28 mouse cellular contexts compared by ENCODE assay signal in the genomic region with DNA sequence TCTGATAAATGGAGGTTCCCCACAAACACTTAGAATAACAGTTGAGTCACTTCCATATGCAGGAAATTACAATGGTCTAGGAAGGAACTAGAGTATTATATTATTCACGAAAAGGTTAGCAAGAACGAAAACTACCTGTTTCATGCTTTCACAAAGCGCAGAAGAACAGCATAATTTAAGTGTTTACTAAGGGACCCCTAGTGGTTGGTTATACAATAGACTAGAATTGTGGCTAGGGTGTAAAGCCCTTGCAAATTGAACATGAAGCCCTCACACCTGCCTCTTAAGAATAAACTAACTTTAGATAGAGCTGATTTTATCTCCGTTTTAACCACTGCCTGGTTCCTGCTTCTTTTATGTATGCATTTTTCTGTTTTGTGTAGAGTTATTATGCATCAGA. TPM values are rescaled to one million over a fixed set of nuclear protein-coding genes. Genes with fewer than 3 reads are reported as not detected.
DNase-seq lines count a peak whose midpoint lies in the region; ATAC-seq and TF ChIP-seq lines count a peak whose summit lies in the region.
"Had no signal": no experiment of that assay in that cellular context is flagged by ENCODE, and none has a peak within 500 bp of the region (broad histone marks: within the 10 kb centered on the region; RNA-seq: fewer than 3 reads in every experiment).

No protein-coding gene starts in this region.

- H3K9ac ChIP-seq in MEL (ENCODE audit: control insufficient read depth, low read depth, low read length, poor library complexity, severe bottlenecking), result no peak overlapping the region
- H3K9ac ChIP-seq in stomach, postnatal 0 days (ENCODE audit: low read length), result no peak overlapping the region
- H3K9ac ChIP-seq: heart, embryonic 15.5 days; liver, embryonic 13.5 days; lung, embryonic 15.5 days; midbrain, embryonic 15.5 days had no signal

- peak; percentile 8 for DNase-seq in cerebellum, adult 9-10 months
- no peak for DNase-seq in cerebellum, postnatal 36 days
- no peak for DNase-seq in left cerebral cortex, adult 2 months (ENCODE audit: extremely low spot score in 1 of 2, low spot score in 2 of 2)
- DNase-seq in left cerebral cortex, postnatal 10 days (ENCODE audit: extremely low spot score in 1 of 2, low spot score in 2 of 2), result no peak
- DNase-seq in MEL (ENCODE audit: low read depth, low spot score), result peak; percentile 3
- no peak for DNase-seq in stomach, postnatal 0 days (ENCODE audit: low spot score)
- no peak for DNase-seq in testis, postnatal 10 days (ENCODE audit: low spot score)
- DNase-seq: adrenal gland, postnatal 36 days; cerebellum, adult 11 months; cerebellum, postnatal 10 days; kidney, postnatal 14 days; liver, embryonic 13.5 days; right cerebral cortex, postnatal 4 days; thymus, adult 18-20 months; thymus, postnatal 36 days had no signal

- no peak for ATAC-seq in stomach, postnatal 0 days (ENCODE audit: low FRiP score, low TSS enrichment)
- ATAC-seq: CD4-positive, CD25-positive, alpha-beta regulatory T cell, adult 4 months; hindbrain, embryonic 16.5 days; intestine, postnatal 0 days; midbrain, embryonic 15.5 days had no signal

- H3K9me3 ChIP-seq in MEL (replicated peaks; ENCODE audit: insufficient read depth, low read length), result no peaks in the 10 kb centered on the region
- no peaks in the 10 kb centered on the region for H3K9me3 ChIP-seq in stomach, postnatal 0 days (ENCODE audit: control insufficient read depth, low read length)
- H3K9me3 ChIP-seq: heart, embryonic 15.5 days; lung, embryonic 15.5 days had no signal

- H3K4me1 ChIP-seq in MEL (ENCODE audit: control insufficient read depth in 1 of 2, insufficient read depth in 2 of 2, low read length in 2 of 2), result no peaks in the 10 kb centered on the region
- H3K4me1 ChIP-seq in stomach, postnatal 0 days (replicated peaks; ENCODE audit: control insufficient read depth, insufficient read depth), result no peaks in the 10 kb centered on the region
- H3K4me1 ChIP-seq: forebrain, embryonic 10.5 days; heart, embryonic 15.5 days; hindbrain, embryonic 10.5 days; liver, embryonic 13.5 days; lung, embryonic 15.5 days; midbrain, embryonic 15.5 days had no signal

- H3K4me2 ChIP-seq in stomach, postnatal 0 days (replicated peaks; ENCODE audit: low read depth), result no peak overlapping the region
- H3K4me2 ChIP-seq: heart, embryonic 15.5 days; liver, embryonic 13.5 days; lung, embryonic 15.5 days; midbrain, embryonic 15.5 days had no signal

- TF ChIP-seq RAD21 in MEL (IDR thresholded peaks at IDR 0.05; ENCODE audit: low read depth, low read length), result no peak

- H3K79me2 ChIP-seq in MEL (ENCODE audit: control insufficient read depth, insufficient read depth, low read length, poor library complexity), result no peaks in the 10 kb centered on the region

- no peak for TF ChIP-seq EP300 in MEL (IDR thresholded peaks at IDR 0.05; ENCODE audit: low read depth in 1 of 2, low read length in 2 of 2)
- no peak for TF ChIP-seq EP300 in stomach, postnatal 0 days (optimal IDR thresholded peaks at IDR 0.05)

- WGBS in stomach, postnatal 0 days, result 86% methylated on average over 4 of the region's 4 CpGs

- no peak overlapping the region for H3K4me3 ChIP-seq in left cerebral cortex, adult 2 months
- H3K4me3 ChIP-seq in MEL (ENCODE audit: control insufficient read depth in 1 of 2, insufficient read depth in 1 of 2, low read depth in 2 of 2, low read length in 2 of 2), result no peak overlapping the region
- H3K4me3 ChIP-seq in stomach, postnatal 0 days (ENCODE audit: low read depth, low read length), result no peak overlapping the region
- H3K4me3 ChIP-seq: forebrain, embryonic 10.5 days; heart, embryonic 15.5 days; hindbrain, embryonic 10.5 days; liver, embryonic 13.5 days; lung, embryonic 15.5 days; midbrain, embryonic 15.5 days had no signal

- no peaks in the 10 kb centered on the region for H3K27me3 ChIP-seq in MEL (ENCODE audit: control insufficient read depth in 1 of 2, insufficient read depth in 2 of 2, low read length in 2 of 2)
- H3K27me3 ChIP-seq in stomach, postnatal 0 days (ENCODE audit: control insufficient read depth, insufficient read depth, low read length), result no peaks in the 10 kb centered on the region
- H3K27me3 ChIP-seq: heart, embryonic 15.5 days; liver, embryonic 13.5 days; lung, embryonic 15.5 days; midbrain, embryonic 15.5 days had no signal

- no peak for TF ChIP-seq POLR2A in MEL (IDR thresholded peaks at IDR 0.05; ENCODE audit: control insufficient read depth in 1 of 2, insufficient read depth in 1 of 2, low read depth in 1 of 2, low read length in 2 of 2, poor library complexity in 1 of 2)

- peak; percentile 8 for TF ChIP-seq CTCF in left cerebral cortex, adult 2 months (IDR thresholded peaks at IDR 0.05)
- no peak; a peak in 1 of 6 replicates for TF ChIP-seq CTCF in MEL (IDR thresholded peaks at IDR 0.05 in 2 of 3, conservative IDR thresholded peaks at IDR 0.05 in 1 of 3; ENCODE audit: control insufficient read depth in 1 of 3, insufficient read depth in 1 of 3, low read depth in 2 of 3, low read length in 3 of 3, poor library complexity in 1 of 3, severe bottlenecking in 1 of 3)
- TF ChIP-seq CTCF in stomach, postnatal 0 days (IDR thresholded peaks at IDR 0.05; ENCODE audit: low read depth), result 0 out of 2 replicates have a peak, but pooled peaks have one; percentile 5

- intact Hi-C loops in left cerebral cortex, adult 2 months (cut with DNase I), result no loop called here
- intact Hi-C loops in left cerebral cortex, postnatal 10 days (cut with DNase I), result no loop called here

- no peaks in the 10 kb centered on the region for H3K36me3 ChIP-seq in MEL (ENCODE audit: control insufficient read depth in 1 of 2, insufficient read depth in 2 of 2, low read length in 2 of 2)
- no peaks in the 10 kb centered on the region for H3K36me3 ChIP-seq in stomach, postnatal 0 days (ENCODE audit: control insufficient read depth, insufficient read depth, low read length)
- H3K36me3 ChIP-seq: forebrain, embryonic 10.5 days; heart, embryonic 15.5 days; hindbrain, embryonic 10.5 days; liver, embryonic 13.5 days; lung, embryonic 15.5 days; midbrain, embryonic 15.5 days had no signal

- H3K27ac ChIP-seq in left cerebral cortex, adult 2 months, result no peak overlapping the region
- H3K27ac ChIP-seq in MEL (ENCODE audit: control insufficient read depth, low read depth, low read length), result no peak overlapping the region
- H3K27ac ChIP-seq in stomach, postnatal 0 days (replicated peaks), result no peak overlapping the region
- H3K27ac ChIP-seq: forebrain, embryonic 10.5 days; heart, embryonic 15.5 days; hindbrain, embryonic 10.5 days; liver, embryonic 13.5 days; lung, embryonic 15.5 days; macrophage; midbrain, embryonic 15.5 days had no signal

TF ChIP-seq in MEL, 35 proteins besides CTCF, POLR2A, EP300 and RAD21:
- TF ChIP-seq ZC3H11A (IDR thresholded peaks at IDR 0.05; ENCODE audit: low read depth, low read length), result no peak

RNA-seq across cellular contexts. Expression of a gene that starts 29.4 kb away (rescaled TPM):
- not detected for total RNA-seq in left cerebral cortex, adult 2 months (2021)
- total RNA-seq in left cerebral cortex, postnatal 10 days (2021), result not detected
- total RNA-seq in MEL (2012; rRNA removed), result not detected in 2 replicates
- not detected for polyA plus RNA-seq in MEL (2012; ENCODE audit: insufficient read depth in 1 of 2, insufficient read length in 2 of 2, low read depth in 1 of 2, low replicate concordance in 2 of 2, missing spikeins in 1 of 2)
- 0.11 TPM in 1 of 2 replicates, not detected in the other for polyA plus RNA-seq in stomach, postnatal 0 days (2015; fragmentation: Nextera tagmentation; extraction: Ambion mirVana)
- total RNA-seq: left cerebral cortex, postnatal 36 days had no signal
- polyA plus RNA-seq: embryonic facial prominence, embryonic 11.5 days; forebrain, embryonic 10.5 days; heart, embryonic 15.5 days; hindbrain, embryonic 10.5 days; lung, embryonic 15.5 days; macrophage; midbrain, embryonic 15.5 days; neural tube, embryonic 14.5 days; stomach, embryonic 14.5 days had no signal

Comparison
In these comparisons a context has a peak if more than half of its experiments do, and no peak if none do; other contexts are left out.
1. DNase-seq: peak in cerebellum, adult 9-10 months (single experiment) and MEL (single experiment); none in cerebellum, postnatal 36 days (0 of 2), left cerebral cortex, adult 2 months (0 of 2), left cerebral cortex, postnatal 10 days (0 of 2), stomach, postnatal 0 days (single experiment) and testis, postnatal 10 days (single experiment).
2. CTCF ChIP-seq: peak in left cerebral cortex, adult 2 months (single experiment) and stomach, postnatal 0 days (single experiment); none in MEL (0 of 3).